Mouse (Mus musculus): ENCODE data around the gene Spg7.
A peak's percentile ranks its signal among the peaks of the same experiment; 100 is the strongest.

Gene Spg7

GRCm38 (mm10) chr8:123131041-123131440 is 68.3 kb downstream of the Spg7 start:
- DNase-seq (ENCODE audit: low read depth): no peak

GRCm38 (mm10) chr8:123132953-123133352 is 70.2 kb downstream of the Spg7 start:
- DNase-seq (ENCODE audit: low read depth): no peak

GRCm38 (mm10) chr8:123134149-123134713 is 71.5 kb downstream of the Spg7 start:
- no peak for DNase-seq (ENCODE audit: low read depth)

- no peak for DNase-seq (ENCODE audit: low read depth)
Measured at GRCm38 (mm10) chr8:123135406-123135805, 72.7 kb downstream of the Spg7 start.

GRCm38 (mm10) chr8:123135806-123136205 is 73.1 kb downstream of the Spg7 start:
- no peak for DNase-seq (ENCODE audit: low read depth)

- no peak for DNase-seq (ENCODE audit: low read depth)
Measured at GRCm38 (mm10) chr8:123136287-123136686, 73.5 kb downstream of the Spg7 start.

DNA sequence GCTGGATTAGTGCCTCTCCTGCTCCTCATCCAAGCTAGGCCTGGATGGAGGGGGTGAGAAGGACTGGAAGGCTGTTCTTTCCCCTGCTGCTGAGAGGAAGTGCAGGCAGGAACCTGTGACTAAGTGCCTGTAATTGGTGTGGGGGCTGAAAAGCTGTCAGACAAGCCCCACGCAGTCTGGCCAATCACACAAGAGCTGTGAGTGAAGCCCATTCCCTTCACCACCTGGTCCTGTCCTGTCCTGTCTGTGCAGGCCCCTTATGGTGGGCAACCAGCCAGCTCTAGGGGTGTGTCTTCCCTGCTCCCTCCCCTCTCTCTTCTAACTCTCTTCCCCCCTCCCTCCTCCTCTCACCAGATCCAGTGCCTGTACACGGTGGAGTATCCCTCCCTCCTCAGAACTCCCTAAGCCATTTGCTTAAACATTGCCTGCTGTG is 74.9 kb downstream of the Spg7 start:
- DNase-seq (ENCODE audit: low read depth): no peak

DNA sequence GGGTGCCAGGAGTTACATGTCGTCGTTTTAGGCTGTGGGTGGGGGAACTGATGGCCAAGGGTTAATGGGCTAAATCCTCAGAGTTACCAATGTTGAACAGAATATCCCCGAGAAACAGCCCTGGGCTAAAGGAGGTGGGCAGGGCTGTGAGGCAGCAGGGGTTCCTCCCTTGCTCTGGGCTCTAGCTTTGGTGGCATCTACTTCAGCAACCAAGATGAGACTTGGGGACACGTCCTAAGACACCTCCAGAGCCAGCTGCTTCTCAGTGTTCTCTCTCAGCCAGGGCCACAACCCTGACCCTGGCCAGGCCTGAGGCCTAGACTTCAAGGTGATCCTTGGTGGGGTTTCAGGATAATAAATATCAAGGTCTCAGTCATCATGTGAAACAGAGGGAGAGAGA is 76.0 kb downstream of the Spg7 start:
- DNase-seq (ENCODE audit: low read depth): no peak

- no peak for DNase-seq (ENCODE audit: low read depth)
Measured at GRCm38 (mm10) chr8:123141741-123142462, 79.2 kb downstream of the Spg7 start.

GRCm38 (mm10) chr8:123145279-123145678 is 82.5 kb downstream of the Spg7 start:
- DNase-seq (ENCODE audit: low read depth): peak; percentile 61

DNA sequence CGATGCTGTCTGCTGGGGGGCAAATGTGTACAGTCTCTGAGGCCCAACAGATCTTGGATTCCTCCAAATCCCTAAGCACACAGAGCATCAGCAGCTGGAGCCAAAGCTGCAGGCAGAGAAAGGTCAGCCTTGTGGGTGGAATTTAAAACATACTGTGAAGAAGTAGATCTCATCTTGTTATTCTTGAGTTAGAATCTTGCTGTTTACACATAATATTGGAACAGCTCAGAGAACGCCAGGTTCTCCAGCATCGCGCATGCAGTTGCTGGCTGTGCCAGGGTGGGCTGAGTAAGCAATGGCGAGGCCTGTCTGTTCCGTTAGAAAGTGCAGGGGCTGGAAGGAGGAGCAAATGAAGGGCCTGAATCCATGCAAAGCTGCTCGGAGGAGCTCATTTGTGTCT is 83.6 kb downstream of the Spg7 start:
- no peak for DNase-seq (ENCODE audit: low read depth)

All from naive thymus-derived CD4-positive, alpha-beta T cell, adult 2 months (primary cell).